Mouse (Mus musculus) kidney, postnatal 25 days (tissue): ENCODE data around the gene Iglon5.

Experiments used
- DNase-seq, 2 experiments: peaks; one replicate each; pipeline ENCODE4 v3.0.0; 2021; ENCODE audit warnings: mixed read lengths in 2 of 2

Iglon5 gene

DNA sequence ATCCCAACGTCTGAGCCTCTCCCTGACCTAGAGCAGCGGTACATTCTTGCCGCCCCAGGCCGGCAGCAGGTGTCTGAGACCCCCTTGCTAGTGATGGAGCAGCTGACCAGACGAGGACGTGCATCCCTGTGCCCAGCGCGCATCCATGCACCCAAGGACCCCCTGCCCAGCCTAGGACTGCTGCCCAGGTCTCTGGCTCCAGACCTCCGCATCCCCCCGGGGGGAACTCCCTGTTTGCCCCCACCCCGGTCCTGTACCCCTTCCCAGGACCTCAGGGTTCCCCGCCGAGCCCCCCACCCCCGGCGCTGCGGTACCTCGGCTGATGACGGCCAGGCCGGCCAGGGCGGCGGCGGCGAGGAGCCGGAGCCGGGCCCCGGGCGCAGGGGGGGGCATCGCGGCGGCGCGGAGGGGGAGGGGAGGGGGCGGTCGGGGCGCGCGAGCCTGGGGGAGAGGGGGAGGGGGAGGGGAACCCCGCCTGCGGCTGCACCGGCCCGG is at the start of gene Iglon5:
Gene Iglon5, minus strand, starts transcription at position 445 of the 495 bp plus-strand sequence.
- no peak for DNase-seq

DNA sequence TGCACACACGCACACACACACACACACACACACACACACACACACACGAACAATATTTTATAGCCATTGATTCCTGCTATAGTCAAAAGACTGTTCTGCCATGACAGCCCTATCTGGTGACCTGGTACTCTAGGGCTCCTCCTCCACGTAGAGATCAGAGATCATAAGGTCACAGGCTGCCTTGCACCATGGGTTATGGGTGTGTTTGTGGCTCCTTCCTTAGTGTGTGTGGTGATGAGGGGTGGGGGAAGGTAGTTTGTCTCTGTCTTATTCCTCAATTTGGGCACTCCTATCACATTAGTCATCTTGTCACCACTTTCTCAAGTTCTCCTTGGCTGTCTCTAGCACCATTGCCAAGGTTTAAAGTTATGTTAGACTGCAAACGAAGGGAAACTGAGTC is 48.6 kb upstream of the Iglon5 start:
- DNase-seq, result no peak

DNA sequence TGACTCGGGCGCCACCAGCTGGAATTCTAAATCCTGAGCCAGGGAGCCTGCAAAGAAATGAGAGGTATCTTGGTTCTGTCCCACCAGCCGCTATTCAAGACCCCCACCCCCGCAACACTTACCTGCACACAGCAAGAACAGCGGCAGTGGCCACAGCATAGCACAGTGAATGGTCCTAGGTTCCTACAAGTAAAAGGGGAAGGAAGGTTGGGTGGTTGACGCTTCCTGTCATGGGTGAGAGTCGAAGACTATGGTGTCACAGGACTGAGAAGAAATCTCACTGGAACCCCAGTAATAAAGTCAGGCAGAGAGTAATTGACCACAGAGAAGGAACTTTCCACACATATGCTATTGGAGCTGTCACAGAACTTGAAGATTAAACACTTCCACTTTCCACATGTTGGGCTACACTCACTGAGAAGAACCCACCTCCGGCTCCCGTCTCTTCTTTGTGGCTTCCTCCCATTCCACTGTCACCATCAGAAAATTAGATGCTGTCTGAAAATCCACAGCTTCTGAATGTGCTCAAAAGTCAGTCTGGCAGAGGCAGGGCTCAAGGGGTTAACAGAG is 43.1 kb upstream of the Iglon5 start:
- no peak for DNase-seq

DNA sequence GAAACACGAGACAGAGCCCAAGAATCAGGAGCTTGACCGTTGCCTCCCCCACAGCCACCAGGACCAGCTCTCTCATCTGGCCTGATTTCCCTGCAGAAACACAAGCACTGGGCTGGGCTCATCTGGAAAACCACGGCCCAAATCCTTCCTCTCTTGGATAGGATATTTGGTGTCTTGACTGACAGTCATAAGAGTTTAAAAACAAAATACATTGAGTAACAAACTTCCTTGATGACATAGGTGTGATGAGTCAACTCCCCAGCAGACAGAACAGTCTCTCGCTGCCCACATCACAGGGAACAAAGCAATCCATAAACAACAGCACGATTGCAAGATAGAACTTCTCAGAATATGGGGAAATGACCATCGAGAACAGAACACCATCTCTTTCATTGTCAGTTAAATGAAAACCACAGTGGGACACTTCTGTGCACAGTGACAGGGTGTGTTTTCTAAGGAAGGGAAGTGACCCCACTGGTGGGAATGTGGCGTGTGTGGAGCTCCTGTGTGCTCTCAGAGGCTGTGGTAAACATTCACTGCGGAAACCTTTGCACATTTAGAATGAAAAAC is 40.4 kb upstream of the Iglon5 start:
- DNase-seq, result no peak

DNA sequence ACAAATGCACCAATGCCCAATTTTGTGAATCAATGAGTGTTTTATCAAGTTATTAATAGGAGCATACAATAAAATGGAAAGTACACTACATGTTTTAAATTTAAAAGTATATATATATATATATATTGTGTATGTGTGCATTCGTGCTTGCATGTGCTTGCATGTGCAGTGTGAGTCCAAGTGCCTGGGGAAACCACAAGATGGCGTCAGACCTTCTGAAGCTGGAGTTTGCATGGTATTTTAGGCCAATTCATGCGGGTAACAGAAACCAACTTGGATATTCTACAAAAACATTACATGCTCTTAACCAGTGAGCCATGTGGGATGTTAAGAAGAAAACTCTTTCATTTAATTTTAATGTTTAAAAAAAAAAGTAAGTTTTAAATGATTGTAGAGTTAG is 35.4 kb upstream of the Iglon5 start:
- DNase-seq, result no peak

DNA sequence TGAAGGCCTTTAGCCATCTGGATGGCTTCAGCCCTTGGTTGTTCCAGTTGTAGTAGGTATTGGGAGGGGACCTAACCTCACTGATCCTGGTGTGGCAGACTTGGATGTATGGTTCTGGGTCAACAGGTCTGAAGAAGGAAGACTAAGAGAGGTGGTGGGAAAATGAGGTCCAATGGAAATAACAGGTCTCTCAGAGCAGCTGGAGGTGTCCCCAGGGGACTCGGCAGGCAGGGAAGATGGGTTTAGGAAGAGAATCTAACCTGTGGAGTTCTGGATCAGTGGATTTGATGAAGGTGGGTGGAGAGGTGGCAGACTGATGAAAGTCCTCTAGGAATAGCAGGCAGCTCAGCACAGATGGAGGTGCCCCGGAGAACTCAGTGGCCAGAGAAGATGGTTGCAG is 32.9 kb upstream of the Iglon5 start:
- DNase-seq, result no peak

DNA sequence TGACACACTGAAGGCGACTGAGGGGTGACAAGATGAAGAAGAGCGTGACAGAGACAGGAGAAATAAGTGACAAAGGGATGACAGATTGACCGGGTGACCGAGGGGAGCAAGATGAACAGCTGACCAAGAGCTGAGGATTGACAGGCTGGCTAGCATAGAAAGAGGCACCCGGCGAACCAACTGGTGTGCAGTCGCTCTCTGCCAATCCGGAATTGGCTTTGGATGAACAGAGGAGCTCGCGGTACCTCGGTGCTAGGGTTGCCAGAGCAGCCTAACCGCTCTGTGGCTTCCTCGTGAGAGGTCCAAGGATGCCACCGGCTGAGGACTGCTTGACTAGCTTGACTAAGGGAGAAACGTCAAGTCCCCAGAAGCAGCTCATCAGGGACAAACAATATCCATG is 28.5 kb upstream of the Iglon5 start:
- no peak for DNase-seq

DNA sequence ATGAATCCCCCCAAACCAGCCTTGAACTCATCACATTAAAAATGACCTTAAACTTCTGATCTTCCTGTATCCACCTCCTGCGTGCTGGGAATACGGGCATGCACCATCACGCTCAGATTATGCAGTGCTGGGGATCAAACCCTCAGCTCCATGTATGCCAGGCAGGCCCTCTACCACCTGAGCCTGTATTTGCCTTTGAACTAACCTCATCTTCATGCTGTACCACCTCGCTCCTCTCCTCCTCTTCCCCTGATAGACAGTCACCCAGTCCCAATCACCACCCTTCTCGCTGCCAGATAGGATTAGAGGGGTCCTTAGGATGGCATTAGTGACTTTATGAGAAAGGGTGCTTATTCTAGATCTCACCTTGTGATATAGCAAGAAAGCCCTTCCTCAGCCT is 25.2 kb upstream of the Iglon5 start:
- DNase-seq, result no peak

DNA sequence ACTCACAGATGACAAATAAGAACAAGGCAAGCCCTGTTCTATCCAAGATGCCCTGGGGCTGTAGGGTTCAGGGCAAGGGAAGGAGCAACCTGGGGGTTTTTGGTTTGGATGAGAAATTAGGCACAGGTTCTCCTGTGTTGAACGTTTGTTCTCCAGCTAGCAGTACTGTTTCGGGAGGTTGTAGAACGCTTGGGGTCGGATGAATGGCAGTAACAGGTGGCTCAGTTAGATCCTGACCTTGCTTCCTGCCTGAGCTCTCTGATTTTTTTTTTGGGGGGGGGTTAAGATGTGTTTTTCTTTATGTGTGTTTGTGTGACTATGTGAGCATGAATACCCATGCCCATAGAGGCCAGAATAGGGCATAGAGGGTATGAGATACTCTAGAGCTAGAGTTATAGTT is 22.6 kb upstream of the Iglon5 start:
- no peak for DNase-seq

DNA sequence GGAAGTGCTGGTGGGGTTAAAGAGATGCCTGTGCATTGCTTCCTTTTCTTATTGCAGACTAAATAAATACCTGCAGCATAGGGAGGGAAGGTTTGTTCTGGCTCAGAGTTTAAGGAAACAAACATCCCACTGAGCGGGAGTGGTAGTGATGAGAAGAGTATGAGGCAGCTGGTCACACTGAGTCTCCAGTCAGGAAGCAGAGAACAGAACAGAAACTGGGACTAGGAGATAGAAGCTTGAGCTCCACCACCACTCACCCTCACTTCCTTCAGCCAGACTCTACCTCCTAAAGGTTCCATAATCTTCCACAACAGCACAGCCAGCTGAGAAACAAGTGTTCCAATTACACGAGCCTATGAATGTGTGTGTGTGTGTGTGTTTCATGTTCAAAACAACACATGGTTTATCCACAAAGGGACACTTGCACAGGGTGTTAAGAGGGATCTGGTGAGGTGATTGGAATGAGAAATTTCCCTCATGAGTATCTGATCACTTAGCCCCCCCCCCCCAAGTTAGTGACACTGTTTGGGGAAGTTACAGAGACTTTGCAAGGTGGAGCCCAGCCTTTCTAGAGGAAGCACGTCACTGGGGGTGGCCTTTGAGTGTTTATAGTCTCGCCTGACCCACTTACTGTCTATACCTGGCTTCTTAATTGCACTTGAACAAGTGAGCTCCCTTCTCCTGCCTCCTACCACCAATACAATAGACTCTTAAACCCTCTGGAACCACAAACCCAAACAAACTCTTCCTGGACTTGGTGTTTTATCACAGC is 22.0 kb upstream of the Iglon5 start:
- DNase-seq, result no peak

DNA sequence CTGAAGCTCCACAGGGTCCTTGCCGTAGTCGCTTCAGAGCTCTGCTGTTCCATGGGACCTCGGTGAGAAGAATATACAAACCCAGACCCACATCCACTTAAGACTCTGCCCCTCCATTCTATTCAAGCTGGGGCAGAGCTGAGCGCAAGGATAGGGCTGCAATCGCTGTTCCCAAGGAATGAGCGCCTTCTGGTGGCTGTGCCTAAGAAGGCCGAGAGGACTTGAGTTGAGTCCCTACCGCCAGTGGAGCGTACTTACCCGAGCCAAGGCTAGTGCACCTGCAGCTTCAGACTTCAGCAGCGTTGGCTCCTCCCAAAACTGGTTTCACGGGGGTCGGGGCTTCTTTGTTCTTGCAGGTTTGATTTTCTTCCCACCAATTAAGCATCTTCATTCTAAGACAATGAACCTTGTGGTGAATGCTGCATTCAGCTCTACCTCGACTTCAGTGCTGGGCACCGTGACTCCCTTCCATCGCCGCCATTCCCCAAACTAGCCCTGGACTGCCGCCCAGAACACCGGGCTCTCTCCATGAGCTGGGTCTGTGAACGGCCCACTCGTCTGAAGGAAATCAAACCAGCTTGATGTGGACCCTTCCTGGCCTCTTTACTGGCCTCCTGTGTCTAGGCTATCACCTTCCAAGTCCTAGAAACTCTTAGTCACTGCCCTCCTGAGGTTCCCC is 5.6 kb upstream of the Iglon5 start:
- peak; percentile 65 to 72 for DNase-seq

DNA sequence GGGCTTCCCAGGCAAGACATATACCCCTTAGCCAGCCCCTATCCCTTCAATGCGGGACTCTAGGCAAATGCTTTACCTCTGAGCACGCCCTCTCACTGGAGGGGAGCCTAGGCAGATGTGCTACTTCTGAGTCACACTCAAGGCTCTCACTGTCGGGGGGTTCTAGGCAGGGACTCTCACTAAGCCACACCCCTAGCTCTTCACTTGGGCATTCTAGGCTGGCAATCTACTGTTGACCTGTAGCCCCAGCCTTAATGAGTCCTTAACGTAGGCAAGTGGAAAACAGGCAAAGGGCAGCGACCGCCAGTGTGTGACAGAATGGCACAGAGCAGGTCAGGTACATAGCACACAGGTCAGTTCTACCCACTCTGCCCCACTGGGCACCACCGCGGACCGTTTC is 986 bp upstream of the Iglon5 start:
- no peak for DNase-seq

DNA sequence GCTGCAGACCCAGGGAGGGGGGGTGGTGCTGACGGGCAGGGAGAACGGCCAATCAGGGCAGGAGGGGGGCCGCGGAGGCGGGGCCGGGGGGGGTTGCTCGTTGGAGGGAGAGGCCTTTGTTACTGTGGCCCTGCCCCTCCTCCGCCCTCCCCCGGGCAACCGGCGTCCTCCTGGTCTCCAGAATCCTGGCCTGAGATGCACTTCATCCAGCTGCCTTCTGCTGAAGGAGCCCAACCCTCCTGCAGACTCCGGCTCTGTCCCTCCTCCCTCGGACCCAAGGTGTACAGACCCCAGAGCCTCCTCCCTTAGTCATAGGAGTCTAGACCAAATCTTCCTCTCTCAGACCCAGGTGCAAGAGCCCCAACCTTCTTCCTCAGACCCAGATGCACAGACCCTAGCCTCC is 308 bp upstream of the Iglon5 start:
- peak in 1 of 2 experiments; percentile 8 for DNase-seq

DNA sequence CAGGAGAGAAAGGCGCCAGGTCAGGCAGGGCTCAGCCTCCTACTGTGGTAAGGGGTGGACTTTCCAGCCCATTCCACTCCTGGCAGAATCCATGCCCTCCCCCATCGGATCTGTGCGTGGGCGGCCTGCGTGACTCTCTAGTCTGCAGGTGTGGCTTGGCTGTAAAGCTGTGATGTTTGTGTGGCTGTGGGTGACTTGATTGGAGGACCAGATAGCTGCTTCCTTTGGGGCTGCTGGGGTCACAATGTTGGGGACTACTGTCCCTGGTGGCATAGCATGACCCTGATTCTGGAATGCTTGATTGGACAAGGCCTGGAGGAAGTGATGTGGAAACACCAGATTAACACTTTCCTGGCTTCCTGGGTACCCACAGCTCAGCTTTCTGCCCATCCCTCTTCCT is 1.2 kb downstream of the Iglon5 start:
- no peak for DNase-seq

DNA sequence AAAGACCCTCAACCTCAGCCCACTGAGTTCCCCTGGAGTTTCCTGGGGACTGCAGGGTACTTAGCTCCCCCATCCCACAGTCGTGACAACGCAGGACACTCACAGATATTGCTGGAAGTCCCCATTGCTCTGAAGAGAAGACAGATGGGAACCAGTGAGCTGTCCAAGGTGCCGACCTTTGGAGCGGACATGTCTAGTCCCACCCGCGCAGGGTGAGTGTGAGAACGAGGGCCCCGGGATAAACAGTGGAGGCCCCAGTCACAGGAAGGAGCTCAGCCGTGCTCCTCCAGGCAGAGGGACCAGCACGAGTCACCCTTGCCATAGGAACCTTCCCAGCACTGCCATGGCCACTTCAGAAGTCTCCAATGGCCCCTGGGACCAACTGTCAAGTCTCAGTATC is 6.6 kb downstream of the Iglon5 start:
- no peak for DNase-seq

DNA sequence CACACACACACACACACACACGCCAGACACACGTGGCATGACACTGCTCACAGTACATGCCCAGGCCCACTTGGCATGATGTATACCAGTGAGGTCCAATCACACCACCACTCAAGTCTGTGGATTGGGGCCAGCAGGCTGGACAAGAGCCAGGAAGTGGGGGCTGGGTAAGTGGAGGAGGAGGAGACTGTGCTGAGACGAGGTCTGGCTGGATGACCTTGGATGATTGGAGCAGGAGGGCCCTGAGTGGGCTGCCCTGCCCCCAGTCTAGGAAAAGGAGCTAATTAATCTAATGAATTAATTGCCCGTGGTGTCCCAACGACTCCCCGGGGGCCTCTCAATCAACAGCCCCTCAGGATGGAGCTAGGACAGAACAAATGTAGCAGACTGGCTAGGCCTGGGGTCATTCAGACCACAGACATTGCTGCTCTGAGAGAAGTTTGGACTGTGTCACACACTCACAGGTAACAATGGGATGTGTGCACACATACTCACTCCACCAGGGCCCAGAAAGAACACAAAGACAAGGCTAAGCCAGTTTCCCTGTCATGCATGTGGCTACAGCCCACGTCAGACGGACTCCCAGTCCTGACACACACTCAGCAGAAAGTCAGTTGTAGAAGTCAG is 7.7 kb downstream of the Iglon5 start:
- peak; percentile 32 to 58 for DNase-seq

DNA sequence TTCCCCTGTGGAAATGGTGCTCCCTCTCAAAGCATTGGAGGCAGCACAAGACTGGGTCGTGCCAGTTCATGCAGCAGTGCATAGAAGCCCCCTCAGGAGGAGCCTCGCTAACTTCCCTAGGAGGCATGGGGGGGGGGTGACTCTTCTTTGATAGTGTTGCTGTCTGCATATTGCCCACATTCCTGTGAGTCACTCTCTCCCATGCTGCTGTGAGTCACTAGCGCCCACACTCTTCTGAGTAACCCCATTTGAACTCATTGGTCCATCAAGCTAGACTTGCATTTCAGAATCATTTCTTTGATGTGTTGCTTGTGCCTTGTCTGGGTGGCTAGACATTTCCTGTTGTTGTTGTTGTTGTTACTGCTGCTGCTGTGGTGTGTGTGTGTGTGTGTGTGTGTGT is 8.7 kb downstream of the Iglon5 start:
- DNase-seq, result no peak

DNA sequence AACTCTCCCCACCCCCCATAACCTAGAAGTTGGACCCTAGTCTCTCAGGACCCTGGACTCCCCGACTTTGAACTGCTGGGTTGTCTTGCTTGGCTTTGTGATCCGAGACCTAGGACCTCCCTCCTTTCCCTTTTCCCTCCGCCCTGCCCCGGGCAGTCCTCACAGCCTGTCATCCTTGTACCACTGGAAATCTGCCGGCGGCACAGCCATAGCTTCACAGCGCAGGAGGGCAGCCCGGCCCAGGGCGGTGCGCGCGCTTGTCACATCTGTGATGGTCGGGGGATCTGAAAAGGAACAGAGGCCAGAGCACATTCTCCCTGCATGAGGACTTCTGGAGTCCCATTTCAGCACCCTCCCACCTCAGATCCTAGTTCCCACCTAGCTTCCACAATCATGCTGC is 13.5 kb downstream of the Iglon5 start:
- no peak for DNase-seq

DNA sequence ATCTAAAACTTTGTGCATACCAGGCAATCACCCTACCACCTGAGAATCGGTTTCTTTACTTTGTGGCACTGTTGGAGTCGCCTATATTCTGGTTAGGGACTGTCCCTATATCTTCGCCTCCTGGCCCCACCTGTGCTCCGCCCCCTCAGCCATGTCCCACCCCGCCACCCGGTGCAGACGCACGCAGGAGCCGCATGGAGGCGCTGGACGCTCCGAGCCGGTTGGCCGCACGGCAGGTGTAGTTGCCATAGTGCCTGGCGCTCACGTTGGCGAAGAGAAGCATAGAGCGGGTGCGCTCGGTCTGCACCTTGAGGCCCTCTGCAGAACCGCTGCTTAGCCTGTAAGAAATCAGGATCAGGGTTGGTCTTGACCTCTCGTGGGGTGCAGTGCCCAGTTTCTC is 14.2 kb downstream of the Iglon5 start:
- DNase-seq, result no peak

DNA sequence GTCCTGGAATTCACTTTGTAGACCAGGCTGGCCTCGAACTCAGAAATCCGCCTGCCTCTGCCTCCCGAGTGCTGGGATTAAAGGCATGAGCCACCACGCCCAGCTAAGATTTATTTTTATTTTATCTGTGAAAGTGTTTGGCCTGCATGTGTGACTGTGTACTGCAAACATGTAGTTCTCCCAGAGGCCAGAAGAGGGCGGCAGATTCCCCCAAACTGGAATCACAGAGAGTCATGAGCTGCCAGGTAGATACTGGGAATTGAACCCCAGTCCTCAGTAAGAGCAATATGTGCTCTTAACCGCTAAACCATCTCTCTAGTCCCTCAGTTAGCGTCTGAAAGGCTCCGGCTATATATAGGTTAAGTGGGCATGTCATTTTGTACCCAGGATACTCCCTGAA is 19.5 kb downstream of the Iglon5 start:
- DNase-seq, result peak in 1 of 2 experiments; percentile 57

DNA sequence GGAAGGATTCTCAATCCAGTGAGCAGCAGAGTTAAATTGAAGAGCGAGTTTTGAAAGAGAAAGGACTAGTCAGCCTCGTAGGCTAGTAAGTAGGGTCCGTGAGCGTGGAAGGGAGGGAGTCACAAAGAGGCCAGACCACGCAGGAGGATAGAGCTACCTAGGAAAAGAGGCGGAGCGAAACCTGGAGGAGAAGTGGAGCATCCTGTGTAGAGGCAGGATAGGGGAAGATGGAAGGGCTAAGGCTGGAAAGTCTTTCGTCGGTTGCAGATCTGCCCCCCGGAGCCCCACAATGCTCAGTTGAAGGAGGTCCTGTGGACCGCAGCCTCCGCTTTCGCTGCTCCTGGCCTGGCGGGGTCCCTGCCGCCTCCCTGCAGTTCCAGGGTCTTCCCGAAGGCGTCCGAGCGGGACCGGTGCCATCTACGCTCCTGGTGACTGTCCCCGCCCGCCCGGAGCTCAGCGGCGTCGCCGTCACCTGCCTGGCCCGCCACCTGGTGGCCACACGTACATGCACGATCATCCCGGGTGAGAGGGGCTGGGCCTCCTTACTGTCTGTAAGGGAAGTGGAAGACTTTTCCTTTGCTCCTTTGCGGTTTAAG is 23.7 kb downstream of the Iglon5 start:
- DNase-seq, result peak; percentile 90

DNA sequence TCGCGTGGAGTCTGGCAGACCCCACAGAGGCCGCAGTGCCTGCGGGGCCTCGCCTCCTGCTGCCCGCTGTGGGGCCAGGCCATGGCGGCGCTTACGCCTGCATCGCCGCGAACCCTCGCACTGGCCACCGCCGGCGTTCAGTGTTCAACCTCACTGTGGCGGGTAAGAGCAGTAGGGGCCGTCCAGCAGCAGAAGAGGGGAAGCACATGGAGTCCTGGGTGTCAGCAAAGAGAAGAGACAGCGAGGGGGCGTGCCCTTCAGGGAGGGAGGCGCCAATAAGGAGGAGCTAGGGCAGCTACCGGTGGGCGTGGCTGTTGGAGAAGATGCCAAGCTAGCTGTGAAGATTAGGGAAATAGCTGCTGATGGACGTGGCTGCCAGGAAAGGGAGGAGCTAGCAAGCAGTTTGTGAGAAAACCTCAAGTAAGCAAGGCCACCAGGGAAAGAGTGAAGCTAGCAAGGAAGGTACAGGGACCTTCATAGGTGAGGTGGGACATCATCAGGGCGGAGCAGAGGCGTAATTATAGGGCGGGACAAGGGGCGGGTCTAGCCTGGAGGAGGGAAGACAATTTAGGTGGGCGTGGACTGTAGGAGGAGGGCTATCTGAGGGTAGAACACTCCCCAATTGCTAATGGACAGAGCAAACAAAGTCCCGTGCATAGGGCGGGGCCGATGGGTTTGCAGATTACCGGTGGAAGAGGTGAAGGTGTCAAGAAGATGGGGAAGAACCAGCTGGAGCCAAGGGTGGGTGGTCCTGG is 24.4 kb downstream of the Iglon5 start:
- DNase-seq, result peak; percentile 96
